Mouse (Mus musculus) liver, adult (tissue): ENCODE measurements around the gene Zfp598.

Experiments
- GATA4 ChIP-seq: IDR thresholded peaks from 2 replicates; pipeline ENCODE4 v1.6.1; 2014; ENCODE audit warnings: mild to moderate bottlenecking, low read length; ENCODE audit not compliant: insufficient replicate concordance

Gene Zfp598

DNA sequence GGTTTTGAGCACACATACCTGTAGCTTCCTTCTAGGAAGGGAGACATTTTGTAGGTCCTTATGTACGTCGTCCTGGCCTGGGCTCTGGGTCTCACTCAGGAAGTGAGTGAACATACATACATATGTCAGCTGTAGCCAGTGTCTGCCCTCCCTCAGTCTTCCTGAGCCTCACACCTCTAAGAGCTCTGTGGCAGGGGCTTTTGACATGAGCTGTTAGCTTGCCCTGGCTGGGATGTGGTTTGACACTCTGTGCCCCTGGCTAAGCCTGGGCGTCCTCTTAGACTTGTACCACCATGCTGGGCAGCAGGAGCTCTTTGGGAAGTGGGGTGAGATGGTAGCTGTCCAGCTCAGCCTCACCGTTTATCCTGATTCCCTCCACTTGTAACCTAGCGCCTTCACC, 1.9 kb downstream of the Zfp598 start:
- TF ChIP-seq GATA4: no peak

DNA sequence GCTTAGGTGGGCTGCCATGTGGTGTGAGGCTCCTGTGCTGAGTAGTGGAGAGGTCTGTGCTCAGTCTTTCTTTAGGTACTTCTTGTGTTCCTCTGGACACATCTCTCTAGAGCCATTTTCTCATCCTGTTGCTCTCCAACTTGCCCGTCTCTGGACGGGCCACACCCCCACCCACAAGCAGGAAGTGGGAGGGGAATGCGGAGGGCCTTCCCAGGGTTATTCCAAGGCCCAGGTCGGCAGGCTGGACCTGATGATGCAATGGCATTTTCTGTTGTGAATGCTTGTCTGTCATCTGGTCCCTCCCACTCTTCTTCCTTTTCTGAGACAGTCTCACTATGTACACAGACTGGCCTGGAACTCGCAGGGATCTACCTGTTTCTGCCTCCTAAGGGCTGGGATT, 2.7 kb downstream of the Zfp598 start:
- TF ChIP-seq GATA4: no peak

DNA sequence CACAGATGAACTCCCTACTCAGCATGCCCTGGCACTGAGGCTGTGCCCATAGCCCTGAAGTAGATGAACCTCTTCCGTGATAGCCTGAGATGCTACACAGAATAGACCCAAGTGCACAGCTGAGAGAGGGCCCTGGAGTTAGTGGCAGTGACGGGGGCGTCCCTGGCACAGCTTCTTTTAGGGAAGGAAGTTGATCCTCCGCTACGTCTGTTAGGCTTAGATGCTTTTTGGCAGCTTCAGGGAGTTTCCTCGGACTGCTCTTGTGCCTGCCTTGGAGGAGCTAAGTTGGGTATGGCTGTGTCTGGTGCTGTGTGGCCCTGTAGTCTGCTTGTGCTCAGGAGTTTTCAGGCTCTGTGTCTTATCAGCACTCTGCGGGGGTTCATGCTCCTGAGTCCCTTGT, 4.8 kb downstream of the Zfp598 start:
- TF ChIP-seq GATA4: no peak

DNA sequence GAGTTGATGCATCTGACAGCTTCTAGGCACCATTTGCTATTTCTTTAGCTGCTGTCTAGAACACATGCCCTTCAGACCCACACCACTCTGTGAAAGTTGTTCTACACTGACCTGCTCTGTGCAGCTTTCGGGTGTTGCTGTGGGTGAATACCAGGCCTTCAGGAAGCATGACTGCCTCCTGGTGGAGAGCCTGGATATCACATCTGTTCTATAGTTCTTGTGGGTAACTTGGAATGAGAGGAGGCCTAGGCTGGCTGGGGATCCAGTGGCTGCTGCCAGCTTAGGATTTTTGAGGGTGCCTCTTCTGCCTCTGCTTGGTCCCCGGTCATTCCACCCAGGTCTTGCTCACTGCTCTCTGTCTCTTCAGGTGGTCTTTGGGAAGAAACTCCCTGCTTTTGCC, 6.7 kb downstream of the Zfp598 start:
- TF ChIP-seq GATA4: no peak

DNA sequence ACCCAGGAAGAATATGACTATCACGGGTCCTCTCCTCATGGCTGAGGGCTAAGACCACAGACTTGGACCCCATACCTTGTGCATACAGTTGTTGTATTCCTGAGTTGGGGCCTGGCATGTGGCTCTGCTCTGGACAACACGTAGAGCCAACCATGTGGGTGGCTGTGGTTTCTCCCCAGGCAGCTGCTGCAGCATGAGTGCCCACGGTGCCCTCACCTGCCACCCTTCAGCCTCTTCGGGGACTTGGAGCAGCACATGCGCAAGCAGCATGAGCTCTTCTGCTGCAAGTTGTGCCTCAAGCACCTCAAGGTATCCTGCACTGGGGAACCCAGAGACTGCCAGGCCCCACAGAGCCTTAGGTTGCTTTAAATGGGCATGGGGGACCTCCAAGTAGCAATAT, 7.4 kb downstream of the Zfp598 start:
- no peak for TF ChIP-seq GATA4

DNA sequence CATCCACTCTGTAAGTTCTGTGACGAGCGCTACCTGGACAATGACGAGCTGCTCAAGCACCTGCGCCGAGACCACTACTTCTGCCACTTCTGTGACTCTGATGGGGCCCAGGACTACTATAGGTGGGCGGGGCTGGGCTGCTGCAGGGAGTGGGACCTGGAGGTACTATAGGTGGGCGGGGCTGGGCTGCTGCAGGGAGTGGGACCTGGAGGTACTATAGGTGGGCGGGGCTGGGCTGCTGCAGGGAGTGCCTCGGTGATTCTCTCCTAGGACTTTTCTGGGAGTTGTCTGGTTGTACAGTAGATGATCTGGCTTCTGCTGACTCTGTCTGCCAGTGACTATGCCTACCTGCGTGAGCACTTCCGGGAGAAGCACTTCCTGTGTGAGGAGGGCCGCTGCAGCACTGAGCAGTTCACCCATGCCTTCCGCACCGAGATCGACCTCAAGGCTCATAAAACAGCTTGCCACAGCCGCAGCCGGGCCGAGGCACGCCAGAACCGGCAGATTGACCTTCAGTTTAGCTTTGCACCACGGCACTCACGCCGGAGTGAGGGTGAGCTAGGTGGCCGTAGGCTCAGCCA, 8.1 kb downstream of the Zfp598 start:
- TF ChIP-seq GATA4: no peak

DNA sequence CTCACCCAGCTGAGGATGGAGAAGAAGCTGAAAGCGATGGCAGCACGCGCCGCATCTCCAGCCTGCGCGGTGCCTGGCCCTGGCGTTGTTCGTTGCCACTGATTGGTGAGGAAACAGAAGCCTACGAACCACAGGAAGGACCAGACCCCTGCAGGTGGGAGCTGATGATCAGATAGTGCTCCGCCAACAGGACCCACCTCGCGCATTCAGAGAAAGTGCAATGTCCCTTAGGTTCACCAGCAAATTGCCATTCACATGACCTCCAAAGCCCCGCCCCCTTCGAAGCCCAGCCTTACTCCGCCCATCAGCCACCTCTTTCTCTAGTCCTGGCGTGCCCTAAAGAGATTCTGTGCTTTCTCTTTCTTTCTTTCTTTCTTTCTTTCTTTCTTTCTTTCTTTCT, 17.0 kb downstream of the Zfp598 start:
- TF ChIP-seq GATA4: no peak

DNA sequence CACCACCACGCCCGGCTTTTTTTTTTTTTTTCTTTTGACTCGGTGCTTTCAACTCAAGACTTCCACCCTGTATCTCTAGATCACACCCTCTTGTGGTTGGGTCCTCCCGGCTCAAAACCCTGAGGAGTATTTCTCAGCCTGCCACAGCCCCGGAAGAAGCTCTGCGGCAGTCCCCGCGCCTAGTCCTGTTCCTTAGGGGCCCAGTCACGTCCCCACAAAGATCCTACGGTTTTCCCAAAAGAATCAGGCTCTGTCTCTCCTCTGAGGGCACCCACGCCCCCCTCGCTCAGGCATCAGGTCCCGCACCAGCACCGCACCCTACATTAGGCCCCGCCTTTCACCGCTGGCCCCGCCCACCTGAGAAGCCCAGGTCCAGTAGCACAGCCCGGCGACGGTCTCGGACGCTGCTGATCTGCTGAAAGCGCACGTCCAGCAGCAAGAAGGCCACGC, 17.7 kb downstream of the Zfp598 start:
- no peak for TF ChIP-seq GATA4

DNA sequence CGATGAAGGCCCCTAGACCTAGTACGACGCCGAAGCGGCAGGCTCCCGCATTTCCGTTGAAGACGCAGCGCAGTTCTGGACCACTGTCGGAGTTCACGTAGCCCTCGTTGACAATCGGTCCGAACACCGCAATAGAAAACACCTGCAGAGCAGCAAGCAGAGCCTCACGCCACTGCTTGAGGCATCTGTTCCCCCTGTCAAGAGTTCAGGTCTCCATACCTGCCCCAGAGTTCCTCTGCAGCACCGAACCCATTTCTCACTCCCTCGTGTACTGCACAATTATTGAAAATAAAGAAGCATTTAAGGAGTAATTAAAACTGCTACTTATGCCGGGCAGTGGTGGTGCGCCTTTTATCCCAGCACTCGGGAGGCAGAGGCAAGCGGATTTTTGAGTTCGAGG, 18.1 kb downstream of the Zfp598 start:
- TF ChIP-seq GATA4: no peak

DNA sequence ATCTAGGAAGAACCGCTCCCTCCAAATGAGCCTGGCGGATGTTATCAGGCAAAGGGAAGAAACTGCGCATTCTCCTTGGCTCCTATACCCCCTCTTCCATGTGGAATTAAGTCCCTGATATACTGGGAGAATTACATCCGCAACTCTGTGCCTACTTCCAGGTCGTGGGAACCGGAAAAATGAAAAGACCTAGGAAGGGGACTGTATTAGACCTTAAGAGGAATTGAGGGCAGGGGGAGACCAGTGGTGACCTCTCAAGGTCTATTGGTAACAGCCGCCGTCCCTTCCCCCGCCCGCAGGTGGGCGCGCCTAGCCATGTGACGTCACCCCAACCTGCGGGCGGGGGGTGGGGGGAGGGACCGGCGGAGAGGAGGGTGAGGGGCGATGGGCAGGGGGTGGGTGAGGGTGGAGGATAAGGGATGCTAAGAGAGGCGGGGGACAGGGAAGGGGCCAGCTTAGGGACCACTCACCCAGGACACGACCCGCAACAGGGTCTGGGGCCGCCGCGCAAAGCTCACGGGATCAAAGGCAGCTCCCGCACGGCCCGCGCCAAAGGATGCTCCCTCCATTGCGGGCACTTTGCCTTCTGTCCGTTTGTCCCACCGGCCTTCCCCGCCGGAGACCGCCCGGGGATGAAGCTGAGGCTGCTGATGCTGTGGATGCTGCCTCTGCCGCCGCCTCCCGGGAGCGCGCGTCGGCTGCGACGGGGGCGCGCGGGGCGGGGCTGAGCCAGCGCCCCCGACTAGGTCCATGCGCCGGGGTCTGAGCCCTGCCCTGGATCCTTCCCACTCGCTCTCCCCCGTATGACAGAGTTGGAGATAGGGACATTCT, 20.0 kb downstream of the Zfp598 start, which contains the start of gene Syngr3:
Gene Syngr3, minus strand, starts transcription at position 705 of the 831 bp plus-strand sequence.
- no peak for TF ChIP-seq GATA4

DNA sequence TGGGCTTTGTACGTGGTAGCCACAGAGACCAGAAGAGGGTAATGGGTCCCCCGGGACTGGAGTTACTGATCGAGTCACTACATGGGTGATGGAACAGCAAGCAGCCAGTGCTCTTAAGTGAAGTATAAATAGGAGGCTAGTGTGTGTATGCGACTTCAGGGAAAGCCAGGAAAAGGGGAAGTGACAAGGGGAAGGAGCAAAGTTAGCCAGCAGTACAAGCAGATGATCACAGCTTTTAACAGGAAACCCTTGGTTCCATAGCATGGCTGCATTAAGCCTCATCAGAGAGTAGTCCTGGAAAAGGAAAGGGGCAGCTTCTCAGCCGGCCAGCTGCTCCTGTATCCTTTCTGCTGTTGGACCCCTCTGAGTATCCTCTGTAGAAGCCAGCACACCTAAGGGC, 22.9 kb downstream of the Zfp598 start:
- no peak for TF ChIP-seq GATA4

DNA sequence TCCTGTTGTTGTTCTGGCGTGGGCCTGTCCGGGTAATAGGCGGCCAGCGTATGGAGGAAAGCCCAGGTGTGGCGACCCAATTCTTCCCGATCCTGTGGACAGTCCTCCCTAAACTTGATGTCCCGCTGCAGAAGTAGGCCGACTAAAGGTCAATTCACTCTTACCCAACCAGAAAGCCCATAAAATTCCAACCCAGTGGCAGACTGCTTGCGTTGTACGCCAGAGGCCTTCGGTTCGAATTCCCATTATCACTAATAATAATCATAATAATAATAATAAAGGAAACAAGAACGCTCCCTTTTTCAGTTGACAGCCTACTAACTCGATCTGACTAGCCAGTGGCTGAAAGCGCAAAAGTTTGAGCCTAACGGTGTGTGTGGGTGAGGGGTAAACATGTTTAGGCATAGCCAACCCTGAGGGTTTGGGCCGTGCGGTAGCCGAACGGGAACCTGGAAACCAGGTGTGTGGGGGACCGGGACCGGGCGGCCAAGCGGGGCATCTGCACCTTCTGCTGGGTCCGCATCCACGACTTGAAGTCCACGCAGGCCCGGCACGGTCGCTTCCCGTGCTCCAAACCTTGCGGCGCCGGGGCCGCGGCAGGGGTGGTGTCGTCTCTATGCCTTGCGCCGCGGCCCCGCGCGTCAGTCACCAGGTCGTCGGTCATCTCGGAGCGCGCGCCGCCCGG, 26.0 kb downstream of the Zfp598 start:
- no peak for TF ChIP-seq GATA4

DNA sequence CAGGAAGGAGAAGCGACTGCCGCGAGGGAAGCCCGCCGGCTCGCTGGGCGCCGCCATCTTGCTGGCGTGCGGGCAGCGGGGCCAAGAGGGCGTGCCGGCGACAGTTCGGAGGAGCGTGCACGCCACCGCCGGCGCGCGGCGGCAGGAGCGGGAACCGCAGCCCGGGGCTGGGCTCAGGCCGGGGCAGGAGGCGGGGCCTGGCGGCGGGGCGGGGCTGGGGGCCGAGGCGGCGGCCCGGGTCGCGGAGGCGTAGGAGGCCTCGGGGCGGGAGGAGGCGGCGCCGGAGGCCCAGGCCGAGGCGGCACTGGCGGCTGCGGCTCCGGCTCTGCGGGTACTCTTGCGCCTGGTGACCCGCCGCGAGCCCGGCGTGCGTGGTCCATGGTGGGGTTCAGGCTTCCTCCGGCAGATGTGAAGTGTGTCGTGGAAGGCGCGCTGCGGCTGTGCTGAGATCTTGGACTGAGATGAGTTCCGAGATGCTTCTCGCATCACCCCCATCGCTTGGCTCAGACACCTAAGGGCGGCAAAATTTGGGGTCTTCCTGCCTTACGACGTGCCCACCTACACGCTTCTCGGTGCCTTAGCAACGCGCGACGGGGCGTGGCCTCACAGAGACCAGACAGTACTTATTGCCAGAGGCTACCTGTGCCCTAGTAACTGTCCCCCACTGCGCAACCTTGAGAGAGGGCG, 26.7 kb downstream of the Zfp598 start, which contains the start of the genes Gfer and Noxo1:
Gene Gfer, minus strand, starts transcription at position 146 of the 687 bp plus-strand sequence.
Gene Noxo1, plus strand, starts transcription at position 224 of the 687 bp plus-strand sequence.
- no peak for TF ChIP-seq GATA4

DNA sequence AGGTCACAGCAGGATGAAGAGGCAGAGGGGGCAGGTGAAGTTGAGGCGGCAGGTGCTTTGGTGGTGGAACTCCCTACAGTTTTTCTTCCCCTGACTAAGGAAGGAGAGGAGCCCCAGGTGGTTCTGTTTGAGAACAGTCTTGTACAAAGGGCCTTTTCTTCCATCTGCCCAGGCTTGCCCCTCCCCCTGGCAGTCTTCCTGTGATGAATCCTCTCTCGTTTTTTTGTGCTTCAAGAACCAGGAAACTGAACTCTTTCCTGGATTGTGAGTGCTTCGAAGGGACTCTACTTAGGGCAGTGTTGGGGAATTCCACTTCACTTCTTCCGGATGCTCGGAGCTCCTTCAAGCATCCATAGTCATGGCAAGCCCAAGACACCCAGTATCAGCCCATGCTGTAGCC, 28.5 kb downstream of the Zfp598 start:
- TF ChIP-seq GATA4: no peak

DNA sequence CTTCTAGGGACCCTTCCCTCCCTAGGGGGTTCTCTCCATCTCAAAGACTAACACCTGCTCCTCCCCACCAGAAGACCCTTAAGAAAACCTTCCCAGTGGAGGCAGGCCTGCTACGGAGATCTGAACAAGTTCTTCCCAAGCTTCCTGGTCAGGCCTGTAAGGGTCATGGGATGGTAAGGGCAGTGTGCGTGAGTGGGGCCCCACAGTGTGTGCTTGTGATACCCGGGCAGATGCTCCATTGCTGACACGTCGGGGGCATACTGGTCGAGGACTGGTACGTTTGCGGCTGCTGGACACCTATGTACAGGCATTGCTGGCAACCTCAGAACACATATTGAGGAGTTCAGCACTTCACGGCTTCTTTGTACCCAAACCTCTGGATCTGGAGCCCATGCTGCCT, 29.2 kb downstream of the Zfp598 start:
- no peak for TF ChIP-seq GATA4
